Mouse (Mus musculus) left cerebral cortex, adult 18-20 months (tissue): ENCODE measurements around the gene Dcx. TPM values are rescaled to one million over a fixed set of nuclear protein-coding genes. Genes with fewer than 3 reads are reported as not detected.
A peak's percentile ranks its signal among the peaks of the same experiment; 100 is the strongest.

ENCODE experiments used
- DNase-seq, 2 experiments: peaks; one replicate each; pipeline ENCODE4 v3.0.0; 2021 to 2022; ENCODE audit warnings: low spot score in 2 of 2, mixed read lengths in 1 of 2
- long read RNA-seq, 2 experiments: library from polyadenylated mRNA; stranded (forward); transcript quantifications; one replicate each; pipeline ENCODE4 v2.0.0; 2021
- total RNA-seq, 2 experiments: library from RNA; stranded (reverse); gene quantifications; 2 replicates each; pipeline ENCODE4 v1.2.3; 2021

Dcx gene
- 10 to 100 TPM; 17.4 to 20.2 TPM for total RNA-seq
- long read RNA-seq, experiment 1, partial matches to known transcripts = 0 of 2 reads
- long read RNA-seq, experiment 1, other reads (novel, unspliced or antisense) = 2 of 2 reads
- long read RNA-seq, experiment 2, partial matches to known transcripts = 1 of 2 reads
- long read RNA-seq, experiment 2, other reads (novel, unspliced or antisense) = 1 of 2 reads

DNA sequence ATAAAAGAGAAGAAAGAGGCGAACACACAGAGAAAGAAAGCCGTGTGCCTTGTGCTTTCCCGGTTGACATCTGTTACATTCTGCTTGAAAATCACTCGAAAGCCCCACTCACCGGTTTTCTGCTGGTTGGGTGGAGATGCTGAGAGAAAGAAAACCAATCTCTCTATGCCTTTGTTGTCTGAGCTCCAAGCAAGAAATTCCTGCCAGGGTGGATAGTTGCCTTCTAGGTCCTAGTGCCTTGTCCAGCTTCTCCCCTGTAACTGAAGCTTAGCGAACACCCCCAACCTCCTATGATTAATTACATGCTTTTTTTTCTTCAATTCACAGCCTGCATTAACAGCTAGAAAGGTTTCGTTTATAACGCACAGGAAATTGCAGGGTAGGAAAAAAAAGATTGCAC, at the start of gene Dcx:
Gene Dcx (minus strand): TSS at position 354 of the 400 bp plus-strand sequence.
- no peak for DNase-seq

DNA sequence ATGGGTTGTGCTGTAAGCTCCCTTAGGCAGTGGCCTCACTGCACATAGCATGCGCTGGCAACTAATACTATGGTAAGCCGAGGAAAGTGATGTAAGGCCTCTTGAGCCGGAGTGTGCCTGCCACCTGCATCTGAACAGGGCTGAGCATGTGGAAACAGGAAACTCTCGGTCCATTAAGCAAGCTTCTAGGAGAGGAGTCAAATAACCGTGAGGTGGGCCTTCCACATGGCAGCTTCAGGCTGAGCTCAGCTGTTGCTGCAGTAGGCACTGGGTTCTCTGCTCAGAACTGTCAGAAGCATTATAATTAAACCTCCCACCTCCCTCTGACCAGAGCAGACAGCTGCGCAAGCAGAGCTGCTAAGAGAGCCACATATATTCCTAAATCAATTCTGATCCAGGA, 33.1 kb upstream of the Dcx start:
- no peak for DNase-seq

DNA sequence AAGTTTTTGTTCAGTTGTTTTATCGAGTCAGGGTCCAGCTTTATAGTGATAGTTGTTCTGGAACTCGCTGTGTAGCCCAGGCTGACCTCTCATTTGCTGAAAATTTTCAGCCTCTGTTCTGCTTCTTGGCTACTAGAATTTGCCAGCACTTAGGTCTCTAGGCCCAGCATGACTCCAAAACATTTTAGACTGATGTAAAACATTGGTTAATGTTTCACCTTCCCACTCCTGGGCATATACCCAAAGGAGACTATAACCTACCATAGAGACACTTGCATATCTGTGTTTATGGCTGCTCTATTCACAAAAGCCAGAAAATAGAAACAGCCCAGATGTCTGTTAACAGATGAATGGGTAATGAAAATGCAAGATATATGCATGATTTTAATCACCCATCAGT, 560 bp upstream of the Dcx start:
- no peak for DNase-seq

DNA sequence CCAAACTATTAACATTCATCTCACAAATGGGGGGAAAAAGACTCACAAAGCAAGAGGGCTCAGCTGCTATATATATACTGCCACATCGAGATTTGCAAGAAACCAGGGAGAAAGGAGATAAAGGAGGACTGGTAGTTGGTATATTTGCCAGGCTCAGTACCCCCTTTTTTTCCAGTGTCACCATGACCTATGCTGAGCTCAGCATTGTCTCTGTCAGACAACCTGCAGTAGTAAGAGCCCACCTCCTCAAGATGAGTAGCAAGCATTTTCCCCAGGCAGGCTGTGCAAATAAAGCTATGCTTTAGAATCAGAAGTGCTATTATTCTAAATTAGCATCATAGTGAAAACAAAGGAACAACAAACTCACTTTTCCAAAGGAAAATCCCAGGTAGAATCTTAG, 581 bp downstream of the Dcx start:
- DNase-seq = no peak

DNA sequence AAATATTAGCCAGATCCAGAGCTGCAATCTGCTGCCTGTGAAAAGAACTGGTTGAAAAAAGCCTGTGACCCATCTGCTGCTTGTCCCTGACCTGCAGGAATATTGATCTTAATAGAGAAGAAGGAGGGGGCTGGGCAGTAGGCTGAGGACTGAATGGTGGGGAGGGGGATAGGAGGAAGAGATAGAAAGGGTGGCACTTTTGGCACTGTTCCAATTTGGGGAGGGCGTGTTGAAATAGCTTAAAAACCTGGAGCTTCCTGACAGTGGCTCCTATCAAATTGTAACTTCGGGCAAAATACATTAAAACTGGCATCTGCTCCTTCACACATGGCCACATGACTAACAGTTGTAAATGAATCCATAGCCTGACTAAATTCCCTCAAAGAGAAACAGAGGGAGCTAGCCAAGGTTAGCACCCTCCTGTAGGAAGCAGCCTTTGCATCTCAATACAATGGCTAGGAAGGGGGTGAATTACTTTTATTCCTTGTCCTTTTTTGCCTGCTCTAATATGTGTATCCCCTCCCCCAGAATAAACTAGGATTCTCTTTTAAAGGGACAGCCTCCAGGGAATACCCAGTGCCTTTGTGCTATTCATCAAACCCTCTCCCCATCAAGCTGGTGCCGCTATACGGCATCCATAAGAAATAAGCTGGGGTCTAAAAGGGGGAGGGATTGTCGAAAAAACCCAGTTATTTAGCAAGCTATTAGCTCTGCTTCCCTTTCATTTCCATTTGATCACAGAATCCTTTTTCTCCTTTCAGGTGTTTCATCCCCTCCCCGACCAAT, 1.5 kb downstream of the Dcx start:
- DNase-seq = no peak

DNA sequence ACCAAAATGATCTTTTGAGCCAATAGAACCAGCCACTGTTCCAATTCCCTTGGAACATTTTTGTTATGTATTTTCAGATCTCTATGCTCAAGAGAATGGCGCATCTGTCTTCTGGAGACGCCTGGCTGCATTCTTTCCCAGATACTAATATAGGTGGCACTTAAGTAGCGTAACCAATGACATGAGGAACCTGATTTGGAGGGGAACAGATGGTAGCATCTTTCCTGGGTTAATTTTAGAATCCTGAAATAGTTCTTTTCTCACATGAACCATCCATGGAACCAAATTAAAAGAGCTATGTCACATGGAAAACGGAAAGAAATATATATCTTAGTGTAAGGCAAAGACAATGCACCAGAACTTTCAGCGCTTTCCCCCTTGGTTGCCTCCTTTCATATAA, 11.0 kb downstream of the Dcx start:
- DNase-seq = no peak

DNA sequence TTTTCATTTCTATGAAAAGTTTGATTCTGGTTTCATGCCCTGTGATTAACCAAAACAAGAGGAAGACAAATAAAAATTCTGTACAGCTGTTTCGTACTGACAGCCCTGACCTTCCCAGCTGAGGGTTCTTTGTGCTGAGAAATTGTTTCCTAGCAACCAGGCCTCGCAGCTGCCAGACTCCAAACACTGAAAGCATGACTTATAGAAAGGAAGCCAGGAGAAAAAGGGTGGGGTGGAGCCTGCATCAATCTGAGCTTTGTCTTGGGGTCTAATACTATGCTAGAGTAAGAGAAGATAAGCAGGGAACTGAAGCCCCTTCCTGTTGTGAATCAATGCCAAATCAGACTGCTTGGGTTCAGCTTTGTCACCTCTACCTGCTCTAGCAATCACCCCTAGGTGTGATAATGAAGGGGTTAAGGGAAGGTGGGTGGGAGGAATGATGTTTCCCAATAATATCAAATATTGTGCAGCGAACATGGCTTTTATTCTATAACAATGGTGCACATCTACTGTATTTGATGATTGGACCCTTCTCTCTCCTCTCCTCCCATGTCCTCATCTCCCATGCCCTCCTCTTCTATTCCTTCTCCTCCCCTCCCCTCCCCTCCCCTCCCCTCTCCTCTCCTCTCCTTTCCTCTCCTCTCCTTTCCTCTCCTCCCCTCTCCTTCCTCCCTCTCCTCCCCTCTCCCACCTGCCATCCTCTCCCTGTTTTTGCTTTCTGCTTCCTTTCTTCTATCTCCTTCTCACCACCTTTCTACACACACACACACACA, 26.2 kb downstream of the Dcx start:
- no peak for DNase-seq

DNA sequence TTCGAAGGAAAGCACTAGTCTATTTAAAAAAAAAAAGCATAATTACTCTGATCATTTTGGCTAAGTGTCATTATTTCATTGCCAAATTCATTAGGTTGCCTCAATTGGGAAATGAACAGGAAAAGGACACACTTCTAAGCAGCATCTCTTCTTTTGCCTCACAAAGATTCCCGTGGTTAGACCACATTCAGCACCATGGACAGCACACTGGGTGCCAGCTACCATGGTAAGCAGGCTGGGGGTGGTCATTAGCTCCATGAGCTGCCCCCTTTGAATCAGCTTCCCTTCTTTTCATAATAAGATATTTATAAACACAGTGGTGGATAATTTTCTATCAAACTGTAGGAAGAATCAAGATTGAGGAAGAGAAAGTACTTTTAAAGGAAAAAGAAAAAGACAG, 28.4 kb downstream of the Dcx start:
- no peak for DNase-seq

DNA sequence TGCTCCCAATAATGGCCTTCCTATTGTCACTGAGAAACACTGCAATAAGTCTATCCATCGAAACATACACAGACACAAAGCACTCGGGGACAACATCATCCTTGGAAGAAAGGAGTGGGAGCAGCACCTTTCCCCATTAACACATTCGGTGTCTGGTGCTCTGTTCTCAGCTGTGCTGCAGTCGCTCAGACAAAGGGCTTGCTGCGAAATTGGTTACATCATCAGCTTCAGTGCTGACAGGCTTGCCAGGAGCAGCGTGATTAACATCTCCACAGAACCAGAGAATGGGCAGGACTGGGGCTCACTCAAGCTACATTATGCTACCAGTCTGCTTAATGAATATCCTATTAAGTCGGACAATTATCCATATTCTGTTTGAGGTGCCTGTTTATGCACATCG, 30.8 kb downstream of the Dcx start:
- DNase-seq = peak; percentile 23 to 34

DNA sequence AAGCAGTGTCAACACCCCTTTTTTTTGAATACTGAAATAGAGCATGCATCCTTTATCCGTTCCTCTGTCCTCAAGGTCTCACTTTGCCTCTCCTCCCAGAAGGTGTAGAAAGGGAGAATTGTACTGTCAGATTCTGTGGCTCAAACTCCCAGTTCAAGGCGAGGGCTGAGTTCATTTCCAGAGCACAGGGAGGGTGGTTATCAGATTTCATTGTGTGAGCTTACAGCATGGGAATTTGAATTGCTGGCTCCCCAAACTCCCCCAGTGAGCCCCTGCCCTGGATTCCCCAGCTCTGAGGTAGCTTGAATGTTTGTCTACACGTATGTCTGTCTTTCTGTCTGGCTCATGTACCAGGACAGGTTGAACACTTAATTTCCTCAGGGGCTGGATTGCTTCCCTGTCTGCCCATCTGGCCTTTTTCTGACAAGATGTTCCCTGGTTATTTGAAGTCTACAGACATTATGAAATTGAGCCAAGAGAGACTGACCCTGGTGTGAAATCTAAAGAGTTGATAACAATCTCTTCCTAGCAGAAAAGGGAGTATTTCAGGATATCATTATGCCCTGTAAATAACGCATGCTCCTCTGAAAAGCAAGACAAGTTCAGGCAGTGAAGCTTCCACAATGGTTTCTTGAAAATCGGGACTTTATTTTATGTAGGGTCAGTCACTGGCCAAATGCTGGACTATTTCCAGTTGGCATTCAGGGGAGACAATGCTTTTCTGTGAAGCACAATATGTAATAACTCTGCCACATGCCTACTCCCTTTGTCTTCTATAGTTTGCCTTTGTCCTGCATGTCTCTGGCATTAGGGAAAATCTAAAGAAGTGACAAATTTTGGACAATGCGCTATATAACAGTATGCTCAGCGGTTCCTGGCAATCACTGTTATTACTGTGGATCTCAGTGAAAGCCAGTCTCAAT, 35.5 kb downstream of the Dcx start:
- DNase-seq = no peak

DNA sequence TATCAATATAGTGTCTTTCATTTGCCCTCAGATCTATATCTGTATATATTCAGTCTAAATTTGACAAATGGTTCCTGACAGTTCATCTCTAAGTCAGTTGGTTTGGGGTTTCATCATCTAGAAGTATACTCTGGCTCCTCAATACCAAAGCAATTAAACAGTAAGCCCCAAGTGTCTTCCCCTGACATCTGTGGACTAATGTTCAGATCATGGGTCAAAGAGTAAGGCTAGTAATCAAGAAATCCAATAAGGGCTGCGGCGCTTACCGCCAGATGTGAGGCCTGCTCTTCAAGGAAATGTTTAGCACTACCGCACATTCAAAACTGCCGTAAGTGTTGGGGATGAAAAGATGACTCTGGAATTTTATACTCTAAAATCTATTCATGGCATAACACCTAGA, 36.2 kb downstream of the Dcx start:
- DNase-seq = no peak

DNA sequence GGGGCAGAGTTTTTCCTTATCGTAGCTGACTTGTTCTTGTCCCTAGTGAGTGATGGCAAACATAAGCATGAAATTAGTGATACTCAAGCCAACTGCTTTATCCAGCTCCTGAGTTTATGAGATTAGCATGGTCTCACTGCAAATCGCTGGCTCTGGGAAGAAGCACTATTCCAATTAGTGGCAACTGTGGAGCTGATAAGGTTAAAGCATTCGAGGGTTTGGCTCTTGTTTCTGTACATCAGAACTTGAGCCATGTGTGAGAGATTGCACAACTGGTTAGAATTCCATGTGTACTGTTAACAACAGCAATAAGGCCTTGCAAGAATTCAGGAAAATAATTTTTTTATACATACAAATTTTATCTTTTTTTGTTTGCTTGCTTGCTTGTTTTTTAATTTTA, 39.9 kb downstream of the Dcx start:
- no peak for DNase-seq

DNA sequence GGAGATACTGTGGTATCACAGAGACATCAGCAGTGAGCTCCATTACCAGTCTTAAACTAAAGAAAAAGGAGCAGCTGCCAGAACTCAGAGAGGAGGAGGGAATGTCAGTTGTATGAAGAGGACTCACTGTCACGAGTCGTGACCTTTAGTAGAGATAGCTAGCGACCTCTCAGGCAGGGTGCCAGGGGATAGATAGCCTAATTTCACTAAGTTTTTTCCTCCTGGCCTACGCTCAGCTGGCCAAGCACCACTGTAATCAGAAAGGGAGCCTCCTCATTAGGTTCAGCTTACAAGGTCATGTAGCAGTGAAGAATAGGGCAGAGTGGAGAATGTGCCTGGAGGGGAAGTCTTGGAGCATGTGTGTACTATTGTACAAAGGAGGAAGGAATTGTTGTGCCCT, 47.3 kb downstream of the Dcx start:
- DNase-seq = no peak

DNA sequence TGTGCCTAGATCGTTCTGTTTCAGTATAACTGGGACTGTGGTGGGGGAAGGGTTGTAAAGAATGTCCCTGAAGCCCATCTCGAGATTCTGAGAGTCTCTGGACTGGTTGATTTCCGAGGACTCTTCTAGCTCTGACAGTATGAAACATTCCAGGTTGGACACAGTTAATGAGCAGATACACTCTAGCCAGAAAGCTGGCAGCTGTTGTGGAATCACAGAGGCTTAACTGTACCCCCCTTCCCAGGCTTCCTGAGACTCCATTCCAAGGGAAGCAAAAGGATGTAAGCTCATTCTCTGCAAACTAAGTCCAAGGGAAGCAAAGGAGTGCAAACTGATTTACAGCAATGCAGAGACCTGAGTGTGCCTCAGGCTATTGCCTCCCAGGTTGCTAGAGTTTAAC, 48.2 kb downstream of the Dcx start:
- DNase-seq = no peak

DNA sequence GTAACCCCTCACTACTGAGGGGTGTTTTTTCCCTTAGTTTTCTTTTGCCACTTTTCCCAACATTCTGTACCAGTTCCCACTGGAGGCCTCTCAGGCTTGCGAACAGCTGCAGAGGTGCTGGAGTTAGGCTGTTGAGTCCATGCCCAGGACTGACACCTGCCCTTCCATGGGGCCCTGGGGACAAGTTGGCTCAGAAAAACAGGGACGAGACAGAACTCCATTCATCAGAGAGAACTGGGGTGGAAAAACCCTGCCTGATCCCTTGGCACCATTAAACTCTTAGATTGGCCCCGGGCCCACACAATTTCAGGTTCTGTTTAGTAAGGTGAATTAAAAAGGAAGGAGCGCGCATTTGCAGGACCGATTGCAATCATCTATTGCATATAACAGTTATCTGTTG, 48.8 kb downstream of the Dcx start:
- DNase-seq = no peak

DNA sequence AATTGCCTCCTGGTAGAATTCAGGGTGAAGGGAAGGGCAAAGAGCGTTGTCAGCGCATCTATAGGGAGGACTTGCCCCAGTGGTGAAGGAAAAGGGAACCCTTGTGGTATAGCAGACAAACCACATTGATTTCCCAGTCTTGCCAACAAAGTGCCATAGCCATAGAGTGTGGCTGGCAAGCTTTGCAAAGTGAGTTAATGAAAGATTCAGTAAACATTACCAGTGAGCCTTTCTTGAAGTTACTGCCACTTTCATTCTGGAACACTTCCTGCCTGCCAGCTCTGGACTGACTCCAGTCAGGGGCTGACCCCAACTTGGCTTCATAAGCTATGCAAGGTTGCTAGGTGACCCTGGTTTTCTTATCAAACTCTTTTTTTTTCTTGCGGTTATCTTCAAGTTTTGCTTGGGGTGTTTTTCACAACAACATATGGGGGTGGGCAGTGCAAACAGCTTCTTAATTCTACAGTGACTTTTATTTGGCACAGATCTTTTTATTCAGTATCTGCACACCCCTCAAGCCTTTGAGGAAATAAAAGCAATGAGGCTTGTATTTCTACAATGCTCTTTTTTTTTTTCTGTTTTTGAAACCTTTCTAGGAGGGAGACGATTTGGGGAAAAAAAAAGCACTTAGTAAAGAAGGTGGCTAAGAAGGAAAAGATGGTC, 51.2 kb downstream of the Dcx start:
- DNase-seq = no peak

DNA sequence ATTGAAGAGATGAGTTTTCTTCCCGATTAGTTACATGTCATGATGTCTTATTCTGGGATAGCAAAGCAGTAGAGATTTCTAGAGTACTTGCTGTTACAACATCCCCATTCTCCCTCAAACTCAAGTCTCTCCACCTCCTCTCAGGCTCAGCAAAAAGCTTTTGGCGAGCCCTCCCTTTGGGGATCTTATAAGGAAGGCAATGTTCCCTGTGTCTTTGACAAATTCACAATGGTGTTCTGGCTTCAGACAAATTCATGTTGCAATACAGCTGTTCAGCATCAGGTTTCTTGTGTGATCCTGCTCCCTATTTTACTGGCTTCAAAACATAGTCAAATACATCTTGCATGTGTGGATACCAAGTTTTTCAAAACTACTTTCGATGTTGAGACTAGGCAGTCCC, 53.5 kb downstream of the Dcx start:
- no peak for DNase-seq

DNA sequence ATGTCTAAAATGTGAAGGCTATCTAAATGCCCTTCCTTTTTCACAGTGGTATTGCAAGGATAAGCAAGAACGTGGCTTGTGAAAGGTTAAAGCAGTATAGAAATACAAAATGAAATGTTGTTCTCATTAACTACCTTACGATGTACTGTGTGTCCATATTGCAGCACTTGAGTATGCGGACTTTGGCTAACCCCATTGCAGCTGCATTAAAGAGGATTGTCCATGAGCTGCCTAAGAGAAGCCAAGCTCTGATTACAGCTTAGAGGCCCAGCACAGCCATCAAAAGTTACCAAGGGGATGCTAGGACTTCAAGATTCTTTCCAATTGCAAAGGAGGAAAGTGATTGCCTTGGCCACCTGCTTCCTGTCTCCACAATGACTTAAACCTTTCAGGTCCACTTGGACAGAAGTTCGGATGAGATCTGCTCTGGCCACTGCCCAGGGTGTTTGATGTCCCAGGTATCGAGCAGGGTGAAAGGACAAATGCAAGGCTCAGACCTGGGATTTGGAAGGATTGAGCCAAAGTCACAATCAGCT, 65.9 kb downstream of the Dcx start:
- no peak for DNase-seq

DNA sequence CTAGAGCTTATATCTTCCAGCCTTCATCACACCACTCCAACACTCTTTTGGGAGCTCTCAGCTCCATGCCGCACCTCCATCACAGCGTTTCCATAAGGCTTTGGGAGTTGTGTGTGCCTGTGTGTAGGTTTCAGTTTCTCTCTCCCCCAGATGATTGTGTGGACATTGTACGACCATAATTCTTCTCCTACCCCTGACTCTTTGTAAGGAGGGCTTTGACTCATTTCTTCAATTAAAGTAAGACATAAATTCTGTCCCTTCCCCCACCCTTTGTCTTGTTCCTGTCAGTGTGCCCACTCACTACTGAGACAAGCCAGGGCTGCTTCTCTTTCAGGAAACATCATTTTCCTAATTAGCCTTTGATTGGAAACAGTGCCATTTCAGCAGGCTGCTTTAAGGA, 81.8 kb downstream of the Dcx start:
- DNase-seq = no peak

DNA sequence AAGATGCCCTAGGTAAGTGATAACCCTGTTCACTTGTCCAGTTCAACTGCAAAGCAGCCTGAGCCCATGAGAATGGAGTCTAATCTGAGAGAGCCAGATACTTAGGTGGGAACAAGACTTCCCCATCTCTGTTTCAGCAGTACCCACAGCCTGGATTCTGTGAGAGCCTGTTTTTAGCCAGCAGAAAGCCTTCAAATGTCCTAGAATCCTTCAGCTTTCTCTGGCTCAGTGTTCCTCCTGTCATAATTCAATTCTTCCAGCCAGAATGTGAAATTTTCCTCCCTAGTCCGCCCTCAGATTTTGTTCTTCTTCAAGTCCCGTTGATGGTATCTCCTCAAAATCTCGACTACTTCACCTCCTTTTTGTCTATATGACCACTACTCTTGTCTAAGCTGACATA, 83.1 kb downstream of the Dcx start:
- no peak for DNase-seq

DNA sequence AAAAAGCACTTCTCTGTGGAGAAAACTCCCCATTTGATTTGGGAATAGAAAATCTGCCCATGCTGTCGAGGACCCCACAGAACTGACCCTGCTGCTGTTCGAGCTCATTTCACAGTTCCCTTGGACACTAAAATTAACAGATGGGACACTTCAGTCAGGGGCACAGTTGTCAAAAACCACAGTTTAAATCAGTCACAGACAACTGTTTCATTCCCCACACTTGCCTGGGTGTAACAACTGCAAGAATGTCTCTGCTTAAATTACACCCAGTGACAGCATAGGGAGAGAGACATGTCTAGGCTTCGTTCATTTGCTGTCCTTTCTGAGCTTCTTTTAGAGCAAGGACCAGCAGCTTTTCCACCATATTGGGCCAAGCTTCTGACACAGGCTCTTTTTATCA, 86.5 kb downstream of the Dcx start:
- no peak for DNase-seq
